Mouse (Mus musculus): ENCODE measurements around the gene Iqch. TPM values are rescaled to one million over a fixed set of nuclear protein-coding genes. Genes with fewer than 3 reads are reported as not detected.

Iqch gene
- polyA plus RNA-seq, 1 experiment from 2014 or later = 0.09 TPM

GRCm38 (mm10) chr9:63400176-63400575, 202.1 kb downstream of the Iqch start:
- Histone ChIP-seq H3K27me3 (replicated peaks; ENCODE audit: control insufficient read depth, insufficient read depth, low read length) (no peaks in the 10 kb centered on the region), H3K9ac (ENCODE audit: low read length) (no peak overlapping the region), H3K9me3 (ENCODE audit: control insufficient read depth, low read length) (no peaks in the 10 kb centered on the region), H3K4me2 (ENCODE audit: low read length) (no peak overlapping the region), H3K27ac (ENCODE audit: low read depth) (no peak overlapping the region), H3K4me1 (replicated peaks; ENCODE audit: control insufficient read depth, insufficient read depth, low read length) (peaks cover 9% of the 10 kb centered on the region), H3K4me3 (ENCODE audit: low read depth, low read length) (no peak overlapping the region), H3K36me3 (ENCODE audit: control insufficient read depth, insufficient read depth, low read length) (no peaks in the 10 kb centered on the region)
- DNase-seq (ENCODE audit: low spot score) = no peak
- no peak for ATAC-seq (replicated peaks; ENCODE audit: low FRiP score, low TSS enrichment, low read depth)
- 92% methylated on average over 1 of the region's 1 CpGs for WGBS

DNA sequence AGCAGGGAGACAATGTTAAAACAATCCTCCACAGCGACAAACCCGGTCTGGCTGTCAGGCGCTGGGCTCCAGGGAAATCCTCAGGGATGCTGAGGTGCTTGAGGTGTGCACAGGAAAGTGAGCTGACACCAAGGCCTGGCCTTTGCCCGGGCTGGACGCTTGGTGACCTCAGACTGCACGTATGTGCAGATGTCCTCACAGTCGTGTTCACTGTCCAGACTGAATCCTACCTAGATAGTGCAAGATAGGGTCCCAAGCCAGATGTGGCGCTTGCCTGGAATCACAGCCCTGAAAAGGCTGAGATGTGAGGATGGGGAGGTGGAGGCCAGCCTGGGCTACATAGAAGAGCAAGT, 202.9 kb downstream of the Iqch start:
- WGBS = 5% methylated on average over 8 of the region's 8 CpGs

DNA sequence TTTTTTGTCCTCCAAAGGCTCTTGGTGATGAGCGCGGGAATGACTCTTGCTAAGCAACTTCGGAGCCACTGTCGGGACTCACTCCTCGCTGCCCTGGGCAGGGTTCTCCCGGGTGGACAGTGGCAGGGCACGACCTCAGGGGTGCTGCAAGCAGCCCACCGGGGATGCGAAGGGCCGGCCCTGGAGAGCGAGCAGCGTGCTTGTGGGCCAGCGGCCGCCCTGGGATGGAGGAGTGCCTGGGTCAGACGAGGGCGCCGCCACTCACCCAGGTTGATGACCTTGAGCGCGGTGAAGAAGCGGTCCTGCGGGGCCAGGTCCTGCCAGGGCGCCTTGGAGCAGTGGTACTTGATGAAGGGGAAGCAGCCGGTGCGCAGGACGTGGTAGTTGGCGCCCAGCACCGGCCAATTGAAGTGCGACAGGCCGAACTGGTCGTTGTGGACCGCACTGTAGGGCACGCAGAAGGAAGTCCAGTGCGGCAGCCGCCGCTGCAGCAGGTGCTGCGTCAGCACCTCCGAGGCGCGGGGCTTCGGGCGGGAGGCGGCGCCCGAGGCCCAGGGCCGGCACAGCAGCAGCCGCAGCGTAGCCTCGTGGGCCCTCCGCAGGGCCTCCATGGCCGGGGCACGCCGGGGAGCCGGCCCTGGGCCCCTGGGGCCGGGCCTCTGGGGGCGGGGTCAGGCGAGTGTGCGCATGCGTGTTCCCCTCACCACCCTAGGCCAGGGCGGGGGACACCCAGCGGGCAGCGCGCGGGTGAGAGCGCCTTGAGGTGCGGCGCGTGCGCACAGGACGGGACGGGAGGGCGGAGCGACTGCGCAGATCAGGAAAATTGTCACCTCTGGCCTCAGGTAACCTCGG, 203.5 kb downstream of the Iqch start, which contains the start of gene 2300009A05Rik:
2300009A05Rik (minus strand) TSS at position 636 of the 852 bp plus-strand sequence.
- WGBS = under 1% methylated on average over 69 of the region's 74 CpGs
- Histone ChIP-seq H3K36me3 (ENCODE audit: control insufficient read depth, insufficient read depth, low read length) (no peaks in the 10 kb centered on the region), H3K4me2 (ENCODE audit: low read length) (peak within 1 kb of the TSS; percentile 85), H3K27ac (ENCODE audit: low read depth) (peak within 1 kb of the TSS; percentile 81), H3K27me3 (replicated peaks; ENCODE audit: control insufficient read depth, insufficient read depth, low read length) (no peaks in the 10 kb centered on the region), H3K4me3 (ENCODE audit: low read depth, low read length) (peak within 1 kb of the TSS; percentile 90), H3K4me1 (replicated peaks; ENCODE audit: control insufficient read depth, insufficient read depth, low read length) (peaks cover 9% of the 10 kb centered on the region), H3K9ac (ENCODE audit: low read length) (peak within 1 kb of the TSS; percentile 82), H3K9me3 (ENCODE audit: control insufficient read depth, low read length) (no peaks in the 10 kb centered on the region)
- ATAC-seq (replicated peaks; ENCODE audit: low FRiP score, low TSS enrichment, low read depth) = peak; percentile 99
- DNase-seq (ENCODE audit: low spot score) = peak; percentile 97

More for the DNA sequence above, 202.9 kb downstream of the Iqch start:
- Histone ChIP-seq H3K27ac (ENCODE audit: low read depth) (peak overlapping the region; percentile 22; the same call in 1 of the 2 replicates), H3K9me3 (ENCODE audit: control insufficient read depth, low read length) (no peaks in the 10 kb centered on the region), H3K27me3 (replicated peaks; ENCODE audit: control insufficient read depth, insufficient read depth, low read length) (no peaks in the 10 kb centered on the region), H3K4me1 (replicated peaks; ENCODE audit: control insufficient read depth, insufficient read depth, low read length) (peaks cover 9% of the 10 kb centered on the region), H3K36me3 (ENCODE audit: control insufficient read depth, insufficient read depth, low read length) (no peaks in the 10 kb centered on the region), H3K4me2 (ENCODE audit: low read length) (peak overlapping the region; percentile 85), H3K4me3 (ENCODE audit: low read depth, low read length) (peak overlapping the region; percentile 90), H3K9ac (ENCODE audit: low read length) (peak overlapping the region; percentile 82)
- ATAC-seq (replicated peaks; ENCODE audit: low FRiP score, low TSS enrichment, low read depth) = no peak; the same call in 1 of the 2 replicates
- DNase-seq (ENCODE audit: low spot score) = no peak

- Histone ChIP-seq H3K4me1 (replicated peaks; ENCODE audit: control insufficient read depth, insufficient read depth, low read length) (peaks cover 9% of the 10 kb centered on the region), H3K4me2 (ENCODE audit: low read length) (no peak overlapping the region), H3K36me3 (ENCODE audit: control insufficient read depth, insufficient read depth, low read length) (no peaks in the 10 kb centered on the region), H3K9me3 (ENCODE audit: control insufficient read depth, low read length) (no peaks in the 10 kb centered on the region), H3K4me3 (ENCODE audit: low read depth, low read length) (no peak overlapping the region), H3K9ac (ENCODE audit: low read length) (no peak overlapping the region), H3K27me3 (replicated peaks; ENCODE audit: control insufficient read depth, insufficient read depth, low read length) (no peaks in the 10 kb centered on the region), H3K27ac (ENCODE audit: low read depth) (no peak overlapping the region)
- WGBS = 84% methylated on average over 7 of the region's 7 CpGs
- no peak for DNase-seq (ENCODE audit: low spot score)
- ATAC-seq (replicated peaks; ENCODE audit: low FRiP score, low TSS enrichment, low read depth) = no peak
Observed at GRCm38 (mm10) chr9:63395612-63396011, 206.7 kb downstream of the Iqch start.

- whole genome bisulfite sequencing = 73% methylated on average over 2 of the region's 2 CpGs
Observed at GRCm38 (mm10) chr9:63391307-63391706, 211.0 kb downstream of the Iqch start.

GRCm38 (mm10) chr9:63382761-63383160, 219.5 kb downstream of the Iqch start:
- H3K27me3 ChIP-seq (replicated peaks; ENCODE audit: control insufficient read depth, insufficient read depth, low read length) = no peaks in the 10 kb centered on the region
- DNase-seq (ENCODE audit: low spot score) (no peak), ATAC-seq (replicated peaks; ENCODE audit: low FRiP score, low TSS enrichment, low read depth) (no peak)
- no peak overlapping the region for H3K4me2 ChIP-seq (ENCODE audit: low read length)
- no peaks in the 10 kb centered on the region for H3K9me3 ChIP-seq (ENCODE audit: control insufficient read depth, low read length)
- no peak overlapping the region for H3K27ac ChIP-seq (ENCODE audit: low read depth)
- no peak overlapping the region for H3K4me3 ChIP-seq (ENCODE audit: low read depth, low read length)
- peaks cover 4% of the 10 kb centered on the region for H3K4me1 ChIP-seq (replicated peaks; ENCODE audit: control insufficient read depth, insufficient read depth, low read length)
- no peaks in the 10 kb centered on the region for H3K36me3 ChIP-seq (ENCODE audit: control insufficient read depth, insufficient read depth, low read length)
- H3K9ac ChIP-seq (ENCODE audit: low read length) = no peak overlapping the region
- 86% methylated on average over 4 of the region's 4 CpGs for WGBS

More at GRCm38 (mm10) chr9:63391307-63391706, 211.0 kb downstream of the Iqch start:
- Histone ChIP-seq H3K9me3 (ENCODE audit: control insufficient read depth, low read length) (no peaks in the 10 kb centered on the region), H3K9ac (ENCODE audit: low read length) (no peak overlapping the region), H3K27ac (ENCODE audit: low read depth) (no peak overlapping the region), H3K4me2 (ENCODE audit: low read length) (no peak overlapping the region), H3K4me3 (ENCODE audit: low read depth, low read length) (no peak overlapping the region), H3K36me3 (ENCODE audit: control insufficient read depth, insufficient read depth, low read length) (no peaks in the 10 kb centered on the region), H3K27me3 (replicated peaks; ENCODE audit: control insufficient read depth, insufficient read depth, low read length) (no peaks in the 10 kb centered on the region), H3K4me1 (replicated peaks; ENCODE audit: control insufficient read depth, insufficient read depth, low read length) (no peaks in the 10 kb centered on the region)
- ATAC-seq (replicated peaks; ENCODE audit: low FRiP score, low TSS enrichment, low read depth) (no peak), DNase-seq (ENCODE audit: low spot score) (no peak)

DNA sequence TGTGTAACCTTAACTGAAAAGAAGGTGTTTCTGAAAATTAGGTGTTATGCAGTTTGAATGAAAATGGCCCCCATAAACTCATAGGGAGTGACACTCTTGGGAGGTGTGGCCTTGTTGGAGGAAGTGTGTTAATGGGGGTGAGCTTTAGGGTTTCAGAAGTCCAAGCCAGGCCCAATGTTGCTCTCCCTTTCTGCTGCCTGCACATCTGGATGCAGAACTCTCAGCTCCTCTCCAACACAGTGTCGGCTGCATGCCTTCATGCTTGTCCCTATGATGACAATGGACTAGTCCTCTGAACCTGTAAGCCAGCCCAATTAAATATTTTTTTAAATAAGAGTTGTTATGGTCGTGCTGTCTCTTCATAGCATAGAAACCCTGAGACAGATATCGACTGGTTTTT, 222.0 kb downstream of the Iqch start:
- H3K36me3 ChIP-seq (ENCODE audit: control insufficient read depth, insufficient read depth, low read length) = no peaks in the 10 kb centered on the region
- ATAC-seq (replicated peaks; ENCODE audit: low FRiP score, low TSS enrichment, low read depth) (no peak), DNase-seq (ENCODE audit: low spot score) (no peak)
- no peak overlapping the region for H3K27ac ChIP-seq (ENCODE audit: low read depth)
- H3K4me1 ChIP-seq (replicated peaks; ENCODE audit: control insufficient read depth, insufficient read depth, low read length) = peaks cover 14% of the 10 kb centered on the region
- WGBS = 80% methylated on average over 3 of the region's 3 CpGs
- no peak overlapping the region for H3K4me2 ChIP-seq (ENCODE audit: low read length)
- H3K9ac ChIP-seq (ENCODE audit: low read length) = no peak overlapping the region
- no peak overlapping the region for H3K4me3 ChIP-seq (ENCODE audit: low read depth, low read length)
- no peaks in the 10 kb centered on the region for H3K9me3 ChIP-seq (ENCODE audit: control insufficient read depth, low read length)
- H3K27me3 ChIP-seq (replicated peaks; ENCODE audit: control insufficient read depth, insufficient read depth, low read length) = no peaks in the 10 kb centered on the region

- no peaks in the 10 kb centered on the region for H3K36me3 ChIP-seq (ENCODE audit: control insufficient read depth, insufficient read depth, low read length)
- peak overlapping the region; percentile 83 for H3K9ac ChIP-seq (ENCODE audit: low read length)
- peak overlapping the region; percentile 79 for H3K27ac ChIP-seq (ENCODE audit: low read depth)
- H3K4me2 ChIP-seq (ENCODE audit: low read length) = peak overlapping the region; percentile 63
- WGBS = 16% methylated on average over 8 of the region's 8 CpGs
- no peaks in the 10 kb centered on the region for H3K9me3 ChIP-seq (ENCODE audit: control insufficient read depth, low read length)
- H3K27me3 ChIP-seq (replicated peaks; ENCODE audit: control insufficient read depth, insufficient read depth, low read length) = no peaks in the 10 kb centered on the region
- DNase-seq (ENCODE audit: low spot score) (no peak), ATAC-seq (replicated peaks; ENCODE audit: low FRiP score, low TSS enrichment, low read depth) (no peak)
- peak overlapping the region; percentile 68 for H3K4me3 ChIP-seq (ENCODE audit: low read depth, low read length)
- H3K4me1 ChIP-seq (replicated peaks; ENCODE audit: control insufficient read depth, insufficient read depth, low read length) = peaks cover 18% of the 10 kb centered on the region
Observed at GRCm38 (mm10) chr9:63378174-63378573, 224.1 kb downstream of the Iqch start.

Data from intestine, embryonic 14.5 days (tissue).